Mouse (Mus musculus) induced T-regulatory cell, adult 2 months (primary cell): ENCODE data around the gene Chrm1.
"Not testable (repeated sequence)": the region's sequence is repeated elsewhere in the genome, so short reads cannot be mapped to it uniquely, and the experiment has no call there.

ENCODE experiments used
- DNase-seq: peaks from one replicate; pipeline ENCODE4 v3.0.0-alpha.2; 2012; ENCODE audit warnings: low read depth

Chrm1 gene

GRCm38 (mm10) chr19:8718357-8718756 is 54.8 kb downstream of the Chrm1 start:
- peak; percentile 90 for DNase-seq

GRCm38 (mm10) chr19:8719037-8719436 is 55.4 kb downstream of the Chrm1 start:
- DNase-seq, result peak; percentile 61

GRCm38 (mm10) chr19:8721378-8721777 is 57.8 kb downstream of the Chrm1 start:
- DNase-seq, result no peak

- no peak for DNase-seq
Measured at GRCm38 (mm10) chr19:8722021-8722420, 58.4 kb downstream of the Chrm1 start.

GRCm38 (mm10) chr19:8722559-8722906 is 58.9 kb downstream of the Chrm1 start:
- no peak for DNase-seq

- DNase-seq, result peak; percentile 99
Measured at GRCm38 (mm10) chr19:8722907-8723573, 59.5 kb downstream of the Chrm1 start, which contains the start of gene Slc3a2. Gene Slc3a2 (minus strand): TSS chr19:8723369.

- peak; percentile 67 for DNase-seq
Measured at GRCm38 (mm10) chr19:8723574-8724346, 60.2 kb downstream of the Chrm1 start.

- no peak for DNase-seq
Measured at GRCm38 (mm10) chr19:8724392-8724791, 60.8 kb downstream of the Chrm1 start.

GRCm38 (mm10) chr19:8725081-8725613 is 61.6 kb downstream of the Chrm1 start:
- DNase-seq, result no peak

GRCm38 (mm10) chr19:8726609-8727390 is 63.2 kb downstream of the Chrm1 start:
- no peak for DNase-seq

- no peak for DNase-seq
Measured at GRCm38 (mm10) chr19:8727495-8728114, 64.0 kb downstream of the Chrm1 start.

- DNase-seq, result not testable (repeated sequence)
Measured at GRCm38 (mm10) chr19:8728335-8729099, 64.9 kb downstream of the Chrm1 start.
